Mouse (Mus musculus): ENCODE data around the gene Gstp1. TPM values are rescaled to one million over a fixed set of nuclear protein-coding genes. Genes with fewer than 3 reads are reported as not detected.
"Not testable (repeated sequence)": the region's sequence is repeated elsewhere in the genome, so short reads cannot be mapped to it uniquely, and the experiment has no call there.

The Gstp1 gene
- total RNA-seq, 4 experiments from 2014 or later = 405 to 436 (median 416) TPM

DNA sequence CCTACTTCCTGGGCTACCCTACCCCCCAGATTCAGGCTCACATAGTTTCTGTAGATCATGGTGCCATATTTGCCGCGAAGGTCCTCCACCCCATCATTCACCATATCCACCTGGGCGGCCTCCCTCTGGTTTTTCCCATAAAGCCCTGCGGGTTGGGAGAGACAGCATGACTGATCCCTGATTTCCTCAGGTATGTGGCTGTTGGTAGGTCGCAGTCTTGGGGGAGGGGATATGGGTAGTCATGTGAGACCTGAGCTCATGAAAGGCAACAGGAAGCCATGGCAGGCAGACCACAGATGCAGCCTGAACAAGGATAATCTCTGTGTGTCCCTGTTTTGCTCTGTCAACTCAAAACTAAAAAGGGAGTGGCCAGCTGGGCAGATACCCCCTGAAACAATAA lies 3.2 kb upstream of the Gstp1 start:
- not testable (repeated sequence) for DNase-seq (ENCODE audit: low spot score in 2 of 2)

DNA sequence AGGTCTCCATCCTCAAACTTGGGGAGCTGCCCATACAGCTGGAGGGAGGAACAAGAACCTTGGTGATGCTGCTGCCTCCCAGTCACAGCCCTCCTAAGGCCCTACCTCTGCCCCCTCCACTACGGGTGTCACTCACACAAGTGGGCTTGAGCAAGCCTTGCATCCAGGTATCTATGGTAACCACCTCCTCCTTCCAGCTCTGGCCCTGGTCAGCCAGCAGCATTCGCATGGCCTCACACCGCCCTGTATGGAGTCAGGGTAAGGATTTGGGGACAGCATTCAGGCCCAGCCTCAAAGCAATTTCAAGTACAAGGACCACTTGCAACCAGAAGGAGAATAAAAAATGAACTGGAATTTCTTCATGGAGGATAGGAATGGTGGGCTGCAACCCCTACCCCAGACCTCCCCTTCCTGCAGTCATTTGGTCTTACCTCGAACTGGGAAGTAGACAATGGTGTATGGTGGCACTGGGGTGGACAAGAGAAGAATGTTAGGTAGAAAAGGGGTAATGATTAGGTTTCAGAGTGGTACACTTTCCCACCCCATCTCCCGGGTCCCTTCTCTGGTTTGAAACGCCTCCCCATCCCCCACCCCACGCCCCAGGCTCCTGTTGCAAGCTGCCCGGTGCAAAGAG lies 514 bp downstream of the Gstp1 start:
- not testable (repeated sequence) for DNase-seq (ENCODE audit: low spot score in 2 of 2)

DNA sequence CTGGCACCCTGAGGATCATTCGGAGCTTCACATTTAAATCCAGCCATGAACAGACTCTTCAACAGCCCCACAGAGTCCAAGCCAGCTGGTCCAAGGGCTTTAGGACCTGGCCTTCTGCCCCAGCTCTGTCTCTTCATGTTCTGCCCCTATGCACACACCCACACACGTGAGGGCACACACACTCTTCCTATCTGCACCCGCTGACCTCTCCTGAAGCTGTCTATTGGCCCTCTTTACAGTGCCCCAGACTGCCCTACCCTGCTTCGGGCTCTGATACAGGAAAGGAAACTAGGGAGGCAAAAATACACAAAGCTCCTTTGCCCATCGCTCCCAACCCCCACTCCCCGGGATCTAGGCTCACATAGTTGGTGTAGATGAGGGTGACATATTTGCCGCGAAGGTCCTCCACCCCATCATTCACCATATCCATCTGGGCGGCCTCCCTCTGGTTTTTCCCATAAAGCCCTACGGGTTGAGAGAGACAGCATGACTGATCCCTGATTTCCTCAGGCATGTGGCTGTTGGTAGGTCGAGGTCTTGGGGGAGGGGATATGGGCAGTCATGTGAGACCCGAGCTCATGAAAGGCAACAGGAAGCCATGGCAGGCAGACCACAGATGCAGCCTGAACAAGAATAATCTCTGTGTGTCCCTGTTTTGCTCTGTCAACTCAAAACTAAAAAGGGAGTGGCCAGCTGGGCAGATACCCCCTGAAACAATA lies 1.3 kb downstream of the Gstp1 start:
- no peak for DNase-seq (ENCODE audit: low spot score in 2 of 2)

DNA sequence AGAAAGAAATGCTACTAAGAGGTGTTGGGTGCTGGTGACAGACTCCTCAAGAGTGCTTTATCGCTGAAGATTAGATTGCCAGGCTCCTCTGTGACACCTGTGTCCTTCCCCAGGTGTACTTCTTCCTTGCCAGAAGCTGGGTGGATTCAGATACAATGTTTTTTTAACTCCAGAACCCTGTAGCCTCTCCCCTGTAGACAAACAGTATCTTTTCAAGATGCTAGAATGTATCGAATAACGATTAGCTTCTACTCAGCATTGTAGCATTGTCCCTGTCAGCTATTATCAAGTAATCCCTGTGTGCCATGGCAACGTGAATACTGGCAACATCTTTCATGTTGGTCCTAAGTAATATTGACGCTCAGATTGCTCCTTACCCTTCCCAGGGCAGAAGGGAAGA lies 4.0 kb downstream of the Gstp1 start:
- no peak for DNase-seq (ENCODE audit: low spot score in 2 of 2)

DNA sequence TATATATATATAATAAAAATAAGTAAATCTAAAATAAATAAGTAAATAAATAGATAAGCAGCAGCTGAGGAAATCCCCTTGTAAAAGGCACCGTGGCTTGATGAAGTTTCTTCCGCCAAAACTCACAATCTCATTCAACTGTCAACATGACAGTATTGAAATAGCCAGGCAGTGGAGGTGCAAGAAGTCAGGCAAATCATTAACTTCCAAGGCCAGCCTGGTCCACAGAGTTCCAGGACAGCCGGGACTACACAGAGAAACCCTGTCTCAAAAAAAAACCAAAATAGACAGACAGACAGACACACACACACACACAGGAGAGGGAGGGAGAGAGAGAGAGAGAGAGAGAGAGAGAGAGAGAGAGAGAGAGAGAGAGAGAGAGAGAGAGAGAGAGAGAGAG lies 4.5 kb downstream of the Gstp1 start:
- DNase-seq (ENCODE audit: low spot score in 2 of 2) = no peak

DNA sequence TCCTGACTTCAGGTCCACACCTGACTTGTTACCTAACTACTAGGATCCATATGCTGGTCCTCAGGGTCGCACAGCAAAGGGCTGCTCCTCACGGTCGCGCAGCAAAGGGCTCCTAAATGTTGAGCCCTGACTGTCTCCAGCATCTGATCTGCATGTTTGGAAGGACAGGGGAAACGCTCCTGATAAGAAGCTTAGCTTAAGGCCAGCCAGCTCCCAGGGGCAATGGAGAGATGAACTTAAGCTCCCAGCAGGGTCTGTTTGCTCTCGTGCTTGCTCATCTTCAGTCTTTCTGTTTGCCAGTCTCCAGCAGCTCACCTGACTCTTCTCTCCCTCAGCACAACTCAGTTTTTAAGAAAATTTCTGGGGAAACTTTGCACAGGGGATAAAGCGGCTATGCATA lies 5.1 kb downstream of the Gstp1 start:
- DNase-seq (ENCODE audit: low spot score in 2 of 2) = no peak

DNA sequence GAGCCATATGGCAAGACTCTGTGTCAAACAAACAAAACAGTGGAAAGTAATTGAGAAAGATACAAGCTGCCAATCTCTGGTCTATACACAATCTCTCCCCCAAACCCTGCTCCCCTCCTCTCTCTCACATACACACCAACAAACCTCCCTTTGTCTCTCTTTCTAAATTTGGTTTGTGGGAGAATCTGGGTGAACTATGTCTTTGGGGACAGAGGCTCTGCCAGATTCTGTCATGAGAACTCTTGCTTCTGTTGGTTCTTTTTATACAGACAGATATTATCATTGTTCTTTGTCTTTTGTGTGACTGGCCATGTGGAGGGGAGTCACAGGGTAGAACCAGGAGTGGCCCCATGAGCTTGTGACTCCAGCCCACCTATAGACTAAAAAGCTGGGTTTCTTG lies 10.2 kb downstream of the Gstp1 start:
- DNase-seq (ENCODE audit: low spot score in 2 of 2) = no peak

DNA sequence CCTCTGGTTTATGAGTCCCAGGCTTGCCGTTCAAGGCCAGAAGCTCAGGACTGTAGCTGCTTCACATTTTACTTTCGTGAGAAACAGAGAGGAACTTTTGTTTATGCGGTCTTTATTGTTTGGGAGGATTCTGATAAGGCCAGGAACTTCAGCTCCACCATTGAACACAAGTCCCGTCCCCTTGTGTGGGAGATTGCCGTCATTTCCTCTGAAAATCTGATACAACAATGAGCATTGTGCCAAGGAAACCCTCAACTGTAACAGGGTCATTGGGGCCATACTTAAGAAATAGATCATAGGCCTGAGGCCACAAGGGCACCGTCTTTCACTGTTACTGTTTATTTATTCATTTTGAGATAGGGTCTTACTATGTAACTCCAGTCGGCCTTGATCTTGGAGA lies 14.6 kb downstream of the Gstp1 start:
- DNase-seq (ENCODE audit: low spot score in 2 of 2) = no peak

DNA sequence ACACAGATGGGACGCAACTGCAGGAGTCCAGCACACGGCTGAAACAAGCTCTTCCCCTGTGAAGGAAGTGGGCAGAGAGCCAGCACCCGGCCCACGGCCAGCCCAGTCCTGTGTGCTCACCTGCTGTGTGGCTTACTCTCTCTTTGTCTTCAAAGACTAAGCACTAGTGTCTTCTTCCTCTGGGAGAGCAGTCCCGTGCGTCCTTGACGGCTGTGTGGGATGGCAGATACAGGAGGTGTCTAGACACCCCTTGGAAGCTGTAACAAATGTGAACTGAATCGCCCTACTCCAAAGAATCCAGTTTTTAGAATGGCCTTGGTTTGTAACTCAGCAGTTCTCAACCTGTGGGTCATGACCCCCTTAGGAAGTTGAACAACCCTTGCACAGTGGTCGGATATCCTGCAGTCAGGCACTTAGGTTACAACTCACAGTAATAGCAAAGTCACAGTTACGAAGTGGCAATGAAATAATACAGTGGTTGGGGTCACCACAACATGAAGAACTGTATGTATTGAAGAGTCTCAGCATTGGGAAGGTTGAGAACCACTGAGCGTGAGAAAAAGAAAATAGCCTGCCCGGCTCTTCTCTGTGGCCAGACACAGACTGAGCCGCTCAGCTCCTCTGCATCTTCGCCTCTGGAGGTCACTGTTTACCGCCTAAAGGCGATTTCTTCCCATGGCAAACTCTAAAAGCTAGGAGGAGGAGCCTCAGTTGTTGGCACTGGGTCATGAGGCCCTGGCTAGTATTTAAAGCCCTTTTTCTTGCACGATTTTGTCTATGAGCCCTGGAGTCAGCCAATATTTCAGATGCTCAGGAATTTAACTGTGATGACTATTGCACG lies 18.8 kb downstream of the Gstp1 start:
- peak; percentile 46 to 68 for DNase-seq (ENCODE audit: low spot score in 2 of 2)

DNA sequence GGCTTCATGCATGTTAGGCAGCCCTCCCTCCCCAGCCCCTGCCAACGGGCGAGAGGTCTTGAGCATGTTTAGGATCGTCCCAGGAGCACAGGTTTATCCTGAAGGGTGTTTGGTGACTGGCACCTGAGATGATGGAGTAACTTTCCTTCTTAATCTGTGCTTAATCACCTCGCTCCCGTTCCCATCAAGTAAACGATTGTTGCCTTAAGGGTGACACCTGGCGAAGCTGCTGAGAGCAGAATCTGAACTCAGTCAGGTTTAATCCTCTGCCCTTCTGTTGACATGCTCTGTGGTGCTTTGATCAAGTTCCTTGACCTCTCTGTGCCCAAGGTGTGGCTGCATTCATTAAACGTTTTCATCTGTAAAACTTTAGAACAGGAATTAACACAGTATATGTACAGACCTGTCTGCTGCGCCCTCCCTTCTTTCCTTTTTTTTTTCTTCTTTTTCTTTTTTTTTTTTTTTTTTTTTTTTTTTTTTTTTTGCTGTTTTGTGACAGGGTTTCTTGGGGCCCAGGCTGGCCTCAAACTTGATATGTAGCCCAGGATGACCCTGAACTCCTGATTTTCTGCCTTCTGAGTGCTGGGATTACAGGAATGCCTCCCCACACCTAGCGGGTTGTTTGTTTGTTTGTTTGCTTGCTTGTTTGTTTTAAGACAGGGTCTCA lies 19.7 kb downstream of the Gstp1 start:
- DNase-seq (ENCODE audit: low spot score in 2 of 2) = no peak

DNA sequence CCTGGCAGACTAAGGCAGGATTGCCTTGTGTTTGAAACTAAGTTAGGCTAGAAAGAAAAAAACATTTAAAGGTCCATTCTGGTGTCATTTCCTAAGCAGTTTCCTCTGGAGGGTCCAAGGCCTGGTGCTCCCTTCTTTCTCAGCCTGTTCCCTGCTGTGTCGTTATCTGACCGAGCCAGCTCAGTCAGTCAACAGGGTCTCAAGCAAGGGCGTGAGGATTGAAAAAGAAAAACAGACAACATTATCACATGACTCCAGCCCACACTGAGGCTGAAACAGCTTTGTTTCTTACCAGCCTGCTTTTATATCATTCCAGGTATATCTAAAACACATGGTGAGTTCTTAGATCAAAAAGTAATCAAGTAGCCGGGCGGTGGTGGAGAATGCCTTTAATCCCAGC lies 22.1 kb downstream of the Gstp1 start:
- DNase-seq (ENCODE audit: low spot score in 2 of 2) = no peak

DNA sequence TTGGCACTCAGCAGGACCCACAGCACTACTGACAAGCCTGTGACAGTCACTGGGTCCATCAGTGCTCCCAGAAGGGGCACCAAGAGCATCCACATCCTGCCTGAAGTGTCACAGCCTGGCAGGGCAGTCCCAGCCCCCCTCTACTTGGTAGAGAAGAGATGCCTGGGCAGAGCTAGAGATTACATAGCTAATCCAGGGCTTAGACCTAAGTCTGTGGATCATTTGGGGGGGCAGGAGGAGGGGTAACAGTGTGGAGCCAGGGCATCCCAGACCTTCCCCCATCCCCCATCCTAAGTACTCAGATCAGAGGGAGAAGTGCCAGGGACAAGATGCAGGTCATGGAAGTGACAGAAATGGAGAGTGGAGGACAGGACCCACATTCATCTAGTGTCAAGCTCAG lies 23.0 kb downstream of the Gstp1 start:
- DNase-seq (ENCODE audit: low spot score in 2 of 2) = no peak

DNA sequence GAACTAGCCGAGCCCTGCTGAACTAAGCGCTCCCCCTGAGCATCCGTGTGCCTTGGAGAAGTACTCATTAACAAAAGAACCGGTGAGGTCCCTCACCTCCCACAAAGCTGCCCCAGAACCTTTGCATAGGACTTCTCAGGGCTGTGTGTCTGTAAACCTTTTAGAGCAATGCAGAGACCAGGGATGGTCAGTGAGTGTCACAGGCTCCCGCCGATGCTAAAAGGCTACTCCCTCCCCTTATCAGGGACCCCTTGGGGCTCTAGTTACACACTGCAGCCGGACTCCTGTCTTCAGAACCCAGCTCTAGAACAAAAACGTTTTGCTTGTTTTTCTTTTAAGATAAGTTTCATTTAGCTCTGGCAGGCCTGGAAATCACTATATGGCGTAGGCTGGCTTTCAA lies 24.7 kb downstream of the Gstp1 start:
- no peak for DNase-seq (ENCODE audit: low spot score in 2 of 2)

DNA sequence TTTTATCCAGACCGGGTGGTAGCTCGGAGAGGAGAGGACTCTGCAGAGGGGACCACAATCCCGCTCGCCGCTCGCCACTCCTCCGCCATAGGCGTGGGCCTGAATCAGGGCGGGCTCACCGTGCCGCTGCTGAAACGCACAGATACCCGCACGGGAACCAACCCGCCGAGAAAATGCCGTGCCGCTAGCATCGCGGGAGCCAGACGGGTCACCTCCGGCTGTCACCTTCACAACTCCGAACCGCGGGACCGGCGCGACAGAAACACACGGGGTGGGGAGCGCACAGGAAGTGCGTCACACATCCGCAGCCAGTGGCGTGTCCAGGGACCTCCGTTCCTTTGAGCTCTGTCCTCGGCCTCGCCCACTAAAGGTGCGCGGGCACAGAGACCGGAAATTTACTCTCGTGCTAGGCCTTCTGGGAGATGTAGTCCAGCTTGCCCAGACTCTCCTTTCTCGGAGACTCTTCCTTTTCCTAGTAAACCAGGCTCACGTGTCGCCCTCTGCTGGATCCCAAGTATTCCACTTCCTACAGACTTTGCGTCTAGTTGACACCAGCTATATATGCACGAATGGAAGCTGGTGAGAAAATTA lies 25.3 kb downstream of the Gstp1 start, which contains the start of gene Ndufv1:
Gene Ndufv1 (minus strand): TSS at position 375 of the 591 bp plus-strand sequence.
- peak; percentile 93 to 99 for DNase-seq (ENCODE audit: low spot score in 2 of 2)

DNA sequence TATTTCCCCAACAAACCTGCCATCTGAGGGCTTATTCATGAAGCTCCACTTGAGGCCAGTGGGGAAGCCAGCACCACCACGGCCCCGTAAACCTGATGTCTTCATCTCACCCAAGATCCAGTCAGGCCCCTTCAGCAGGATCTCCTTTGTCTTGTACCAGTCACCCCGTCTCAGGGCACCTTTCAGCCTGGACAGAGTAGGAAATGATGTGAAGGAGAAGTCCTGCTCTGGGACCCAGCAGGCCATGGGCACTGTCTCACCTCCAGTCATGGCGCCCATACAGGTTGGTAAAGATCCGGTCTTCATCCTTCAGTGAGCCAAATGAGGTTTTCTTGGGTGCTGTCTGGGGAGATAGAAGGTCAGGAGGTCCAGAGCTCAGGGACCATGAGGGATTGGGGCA lies 26.7 kb downstream of the Gstp1 start:
- DNase-seq (ENCODE audit: low spot score in 2 of 2) = no peak

DNA sequence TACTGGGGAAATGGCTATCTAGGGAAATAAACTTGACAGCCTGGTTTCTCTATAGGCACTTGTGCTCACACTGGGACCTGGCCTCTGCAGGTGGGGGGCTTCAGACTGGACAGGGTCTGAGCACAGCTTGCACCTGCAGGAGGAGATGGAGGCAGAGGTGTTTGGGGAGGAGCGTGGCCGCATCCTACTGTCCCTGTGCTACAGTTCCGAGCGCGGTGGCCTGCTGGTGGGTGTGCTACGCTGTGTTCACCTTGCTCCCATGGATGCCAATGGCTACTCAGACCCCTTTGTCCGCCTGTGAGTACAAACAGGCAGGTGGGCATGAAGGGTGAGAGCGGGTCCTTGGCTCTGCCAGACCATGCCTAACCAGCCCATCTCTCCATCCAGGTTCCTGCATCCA lies 31.8 kb downstream of the Gstp1 start:
- no peak for DNase-seq (ENCODE audit: low spot score in 2 of 2)

DNA sequence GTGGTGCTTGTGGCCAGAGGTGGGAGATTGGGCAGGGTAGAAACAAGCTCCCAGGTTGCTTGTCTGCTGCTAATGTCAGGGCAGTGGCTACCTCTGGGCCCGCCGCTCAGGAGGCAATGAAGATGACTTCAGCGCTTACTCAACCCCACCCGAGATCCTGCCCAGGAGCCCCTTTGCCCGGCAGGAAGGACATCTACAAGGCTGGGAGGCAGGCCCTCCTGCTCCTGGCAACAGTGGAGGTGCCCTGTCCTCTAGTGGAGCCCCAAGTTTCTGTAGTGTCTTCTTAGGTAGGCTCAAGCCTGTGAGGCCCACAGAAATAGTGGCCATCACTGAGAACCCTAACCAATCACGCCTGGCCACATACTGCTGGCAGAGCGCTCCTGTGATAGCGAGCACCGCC lies 32.7 kb downstream of the Gstp1 start:
- DNase-seq (ENCODE audit: low spot score in 2 of 2) = no peak

DNA sequence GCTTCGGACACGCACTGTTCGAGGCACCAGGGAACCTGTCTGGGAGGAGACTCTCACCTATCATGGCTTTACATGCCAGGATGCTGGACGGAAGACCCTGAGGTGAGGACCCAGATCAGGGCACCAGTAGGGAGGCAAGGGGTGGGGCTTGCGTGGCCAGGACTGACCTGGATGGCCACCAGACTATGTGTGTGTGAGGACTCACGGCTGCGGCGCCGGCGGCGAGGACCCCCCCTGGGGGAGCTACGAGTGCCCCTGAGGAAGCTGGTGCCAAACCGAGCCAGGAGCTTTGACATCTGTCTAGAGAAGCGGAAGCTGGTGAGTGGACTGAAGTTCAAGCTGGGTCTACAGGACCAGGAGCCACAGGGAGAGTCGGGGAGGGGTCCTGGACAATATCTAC lies 33.5 kb downstream of the Gstp1 start:
- no peak for DNase-seq (ENCODE audit: low spot score in 2 of 2)

DNA sequence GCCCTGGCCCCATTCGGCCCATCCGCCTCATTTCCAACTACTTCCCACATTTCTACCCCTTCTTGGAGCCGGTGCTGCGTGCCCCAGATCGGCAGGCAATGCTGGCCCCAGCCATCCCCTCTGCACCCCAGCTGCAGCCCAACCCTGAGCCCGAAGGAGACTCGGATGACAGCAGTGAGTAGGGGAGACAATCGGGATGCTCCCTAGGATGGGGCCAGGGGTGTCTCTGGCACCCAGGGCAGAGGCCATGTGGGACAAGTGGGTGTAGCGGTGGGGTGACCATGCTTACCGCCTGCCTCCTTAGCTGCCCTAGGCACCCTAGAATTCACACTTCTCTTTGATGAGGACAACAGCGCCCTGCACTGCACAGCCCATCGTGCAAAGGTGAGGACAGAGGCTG lies 34.1 kb downstream of the Gstp1 start:
- DNase-seq (ENCODE audit: low spot score in 2 of 2) = no peak

DNA sequence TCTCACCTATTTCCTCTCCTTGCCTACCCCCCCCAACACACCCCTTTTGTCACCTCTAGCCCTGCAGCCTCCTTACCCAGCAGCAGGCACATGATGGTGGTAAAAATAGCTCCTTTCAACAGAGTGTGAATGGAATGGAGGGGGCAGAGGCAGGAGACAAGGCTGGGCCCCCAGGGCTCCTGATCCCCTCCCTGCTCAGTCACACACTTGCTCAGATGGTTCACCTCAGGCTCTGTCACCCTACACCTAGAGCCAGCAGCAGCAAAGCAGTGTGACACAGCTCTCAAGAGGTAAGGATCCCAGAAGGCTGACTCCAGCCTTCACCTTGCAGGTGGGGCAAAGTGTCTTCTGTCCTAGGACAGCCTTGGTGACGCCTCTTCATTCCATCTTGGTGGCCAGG lies 34.7 kb downstream of the Gstp1 start, which contains the start of gene Doc2g:
Gene Doc2g (plus strand): TSS at position 202 of the 400 bp plus-strand sequence.
- DNase-seq (ENCODE audit: low spot score in 2 of 2) = no peak

DNA sequence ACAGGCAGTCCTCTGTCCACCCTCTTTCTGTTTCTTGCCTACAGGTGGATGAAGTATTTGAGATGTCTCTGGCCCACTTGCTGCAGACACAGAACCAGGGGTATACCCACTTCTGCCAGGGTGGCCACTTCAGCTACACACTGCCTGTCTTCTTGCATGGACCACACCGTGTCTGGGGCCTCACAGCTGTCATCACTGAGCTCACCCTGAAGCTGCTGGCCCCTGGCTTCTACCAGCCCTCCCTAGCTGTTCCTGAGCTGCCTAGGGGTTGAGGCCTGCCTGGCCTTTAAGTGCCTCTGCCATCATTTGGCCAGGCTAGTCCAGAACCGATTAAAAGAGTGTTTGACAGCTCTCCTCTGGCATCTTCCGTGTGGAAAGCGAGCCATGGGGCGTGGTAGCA lies 36.0 kb downstream of the Gstp1 start:
- no peak for DNase-seq (ENCODE audit: low spot score in 2 of 2)
